Mouse (Mus musculus) embryonic facial prominence, embryonic 12.5 days (tissue): Measurements from ENCODE around the gene Tom1. TPM values are rescaled to one million over a fixed set of nuclear protein-coding genes. Genes with fewer than 3 reads are reported as not detected.

ENCODE experiments used
- ATAC-seq: fragments of 200-750 bp; cut with Nextera tagmentation; 2 replicates; pipeline ENCODE4 v1.8.0; 2017; ENCODE audit not compliant: insufficient number of reproducible peaks, insufficient read depth, low FRiP score, low TSS enrichment
- H3K27ac ChIP-seq: fragments of 300-500 bp; sonication (generic); 2 replicates; pipeline ENCODE4 v1.5.1; 2016; ENCODE audit warnings: mild to moderate bottlenecking
- H3K27me3 ChIP-seq: fragments of 300-500 bp; sonication (generic); 2 replicates; pipeline ENCODE4 v1.6.1; 2016; ENCODE audit warnings: mild to moderate bottlenecking, moderate library complexity
- H3K36me3 ChIP-seq: fragments of 300-500 bp; sonication (generic); 2 replicates; pipeline ENCODE4 v1.6.1; 2016; ENCODE audit warnings: mild to moderate bottlenecking
- H3K4me1 ChIP-seq: fragments of 300-500 bp; sonication (generic); 2 replicates; pipeline ENCODE4 v1.6.1; 2016
- H3K4me2 ChIP-seq: fragments of 300-500 bp; sonication (generic); replicated peaks from 2 replicates; pipeline ENCODE4 v1.6.1; 2016; ENCODE audit warnings: mild to moderate bottlenecking, moderate library complexity
- H3K4me3 ChIP-seq: fragments of 300-500 bp; sonication (generic); 2 replicates; pipeline ENCODE4 v1.5.1; 2016; ENCODE audit warnings: mild to moderate bottlenecking
- H3K9ac ChIP-seq: fragments of 300-500 bp; sonication (generic); 2 replicates; pipeline ENCODE4 v1.6.1; 2016; ENCODE audit warnings: mild to moderate bottlenecking, moderate library complexity
- H3K9me3 ChIP-seq: fragments of 300-500 bp; sonication (generic); 2 replicates; pipeline ENCODE4 v1.6.1; 2016; ENCODE audit warnings: mild to moderate bottlenecking, moderate library complexity
- WGBS: fragments of 180-500 bp; shearing (Covaris S2); methylation state at CpG from one replicate; pipeline ENCODE4 v1.1.7; 2016; 5-methylcytosine and 5-hydroxymethylcytosine counted together
- polyA plus RNA-seq: library from polyadenylated mRNA; unstranded; fragments of >200 nt; fragmentation: Nextera tagmentation; extraction: Ambion mirVana; gene quantifications from 2 replicates; pipeline ENCODE4 v1.2.1, GENCODE M21; 2016

Tom1 gene
- polyA plus RNA-seq, 1 experiment from 2014 or later: 36.9 TPM

DNA sequence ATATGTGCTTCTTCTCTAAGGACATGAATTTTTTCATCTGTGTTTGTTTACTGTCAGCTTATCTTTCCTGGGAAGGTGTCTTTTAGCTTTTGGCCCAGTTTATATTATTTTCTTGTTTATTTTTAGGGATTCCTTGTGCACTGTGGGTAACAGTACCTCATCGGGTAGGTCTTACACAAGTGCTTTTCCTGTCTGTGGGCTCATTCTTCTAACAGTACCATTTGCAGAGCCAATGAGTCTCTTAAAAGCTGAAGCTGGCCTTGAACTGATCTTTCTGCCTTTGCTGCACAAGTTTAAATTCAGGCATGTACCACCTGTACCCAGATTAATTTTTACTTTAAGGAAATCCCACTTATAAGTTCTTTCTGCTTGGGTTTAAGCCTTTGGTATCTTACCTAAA lies 17.1 kb upstream of the Tom1 start:
- 0 out of 2 replicates have a peak, but pooled peaks cover 3% of the 10 kb centered on the region for H3K36me3 ChIP-seq
- H3K27me3 ChIP-seq: no peaks in the 10 kb centered on the region
- WGBS: 84% methylated on average over 1 of the region's 1 CpGs
- H3K4me2 ChIP-seq: no peak overlapping the region
- H3K9ac ChIP-seq: no peak overlapping the region
- peaks cover 8% of the 10 kb centered on the region; the same call in 1 of the 2 replicates for H3K4me1 ChIP-seq
- H3K27ac ChIP-seq: no peak overlapping the region
- no peak overlapping the region for H3K4me3 ChIP-seq
- ATAC-seq: no peak
- no peaks in the 10 kb centered on the region for H3K9me3 ChIP-seq

DNA sequence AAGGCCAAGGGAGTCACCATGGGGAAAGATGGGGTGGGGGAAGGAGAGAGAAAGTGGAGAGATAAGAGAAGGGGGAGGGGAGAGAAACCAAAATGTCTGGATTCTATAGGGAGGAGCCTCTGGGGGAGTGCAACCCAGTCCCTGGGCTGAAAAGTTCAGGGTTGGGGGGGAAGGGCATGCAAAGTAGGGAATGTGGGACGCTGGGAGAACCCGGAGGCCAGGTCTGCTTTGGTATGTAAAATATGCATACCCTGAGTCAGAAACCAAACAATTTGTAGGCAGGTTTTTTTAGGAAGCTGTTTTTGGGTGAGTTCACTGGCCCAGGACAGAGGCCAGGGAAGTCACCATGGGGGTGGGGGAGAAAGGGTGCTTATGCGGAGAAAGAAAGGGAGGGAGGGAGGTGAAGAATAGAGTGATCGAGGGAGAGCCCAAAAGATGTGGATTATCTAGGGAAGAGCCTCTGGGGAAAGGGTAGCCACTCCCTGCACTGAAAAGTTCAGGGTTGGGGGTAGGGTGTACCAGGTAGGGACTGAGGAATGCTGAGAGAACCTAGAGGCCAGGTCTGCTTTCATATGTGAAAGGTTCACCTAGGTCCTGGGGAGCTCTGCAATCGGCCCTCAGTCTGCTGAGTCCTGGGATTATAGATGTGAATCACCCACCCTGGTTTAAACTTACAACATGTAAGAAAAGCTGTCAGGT lies 15.1 kb upstream of the Tom1 start:
- ATAC-seq: 0 out of 2 replicates have a peak, but pooled peaks have one; percentile 28
- Histone ChIP-seq H3K4me1 (peaks cover 8% of the 10 kb centered on the region; the same call in 1 of the 2 replicates), H3K9me3 (no peaks in the 10 kb centered on the region), H3K36me3 (peaks cover 23% of the 10 kb centered on the region), H3K27me3 (no peaks in the 10 kb centered on the region), H3K4me3 (no peak overlapping the region), H3K9ac (no peak overlapping the region), H3K4me2 (no peak overlapping the region), H3K27ac (no peak overlapping the region)
- 33% methylated on average over 5 of the region's 5 CpGs for WGBS

DNA sequence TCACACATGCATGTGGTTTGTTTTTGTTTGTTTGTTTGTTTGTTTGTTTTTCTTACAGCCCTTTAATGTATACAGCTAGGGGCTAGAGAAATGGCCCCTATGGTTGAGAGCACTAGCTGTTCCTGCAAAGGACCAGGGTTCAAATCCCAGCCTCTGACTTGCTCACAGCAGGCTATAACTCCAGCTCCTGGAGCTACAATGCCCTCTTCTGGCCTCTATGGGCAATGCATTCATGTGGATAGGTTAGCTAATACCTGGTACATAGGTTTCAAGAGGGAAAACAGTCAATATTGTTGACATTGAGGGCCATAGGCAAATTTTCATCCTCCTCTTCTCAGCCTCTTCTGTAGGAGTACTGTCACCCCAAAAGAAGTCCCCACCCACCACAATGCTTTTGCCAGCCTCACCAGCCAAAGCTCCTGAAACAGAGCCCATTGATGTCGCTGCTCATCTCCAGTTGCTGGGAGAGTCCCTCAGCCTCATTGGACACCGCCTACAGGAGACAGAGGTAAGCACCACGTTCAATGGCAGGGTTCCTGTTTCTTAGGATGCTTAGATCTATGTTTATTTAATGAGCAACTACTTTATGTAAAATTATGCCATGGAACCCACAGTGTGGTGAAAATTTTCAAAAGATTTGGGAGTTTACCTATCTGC lies 9.7 kb upstream of the Tom1 start:
- no peaks in the 10 kb centered on the region for H3K9me3 ChIP-seq
- H3K36me3 ChIP-seq: peaks cover 65% of the 10 kb centered on the region
- WGBS: 91% methylated on average over 3 of the region's 3 CpGs

DNA sequence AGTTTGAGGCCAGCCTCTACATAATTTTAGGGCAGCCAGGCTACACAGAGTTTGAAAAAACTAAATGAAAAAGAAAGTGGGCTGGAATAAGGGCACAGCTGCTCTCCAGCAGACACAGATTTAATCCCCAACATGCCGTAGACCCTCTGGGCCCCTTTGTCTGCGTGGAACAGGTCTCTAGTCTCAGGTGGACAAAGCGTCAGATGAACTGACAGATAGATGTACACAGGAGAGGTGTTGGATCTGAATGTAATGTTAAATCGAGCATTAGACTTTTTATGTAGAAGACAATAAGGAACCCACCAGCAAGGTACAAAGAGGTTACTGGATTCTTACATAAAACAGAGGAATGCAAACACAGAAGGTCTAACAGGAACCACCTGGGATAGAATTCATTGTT lies 7.7 kb upstream of the Tom1 start:
- Histone ChIP-seq H3K4me2 (no peak overlapping the region), H3K36me3 (peaks cover 81% of the 10 kb centered on the region)
- WGBS: 88% methylated on average over 4 of the region's 4 CpGs

More for the DNA sequence above, 9.7 kb upstream of the Tom1 start:
- Histone ChIP-seq H3K4me2 (no peak overlapping the region), H3K9ac (no peak overlapping the region), H3K27ac (no peak overlapping the region), H3K27me3 (no peaks in the 10 kb centered on the region), H3K4me1 (peaks cover under 1% of the 10 kb centered on the region; the same call in 1 of the 2 replicates), H3K4me3 (no peak overlapping the region)
- ATAC-seq: no peak

DNA sequence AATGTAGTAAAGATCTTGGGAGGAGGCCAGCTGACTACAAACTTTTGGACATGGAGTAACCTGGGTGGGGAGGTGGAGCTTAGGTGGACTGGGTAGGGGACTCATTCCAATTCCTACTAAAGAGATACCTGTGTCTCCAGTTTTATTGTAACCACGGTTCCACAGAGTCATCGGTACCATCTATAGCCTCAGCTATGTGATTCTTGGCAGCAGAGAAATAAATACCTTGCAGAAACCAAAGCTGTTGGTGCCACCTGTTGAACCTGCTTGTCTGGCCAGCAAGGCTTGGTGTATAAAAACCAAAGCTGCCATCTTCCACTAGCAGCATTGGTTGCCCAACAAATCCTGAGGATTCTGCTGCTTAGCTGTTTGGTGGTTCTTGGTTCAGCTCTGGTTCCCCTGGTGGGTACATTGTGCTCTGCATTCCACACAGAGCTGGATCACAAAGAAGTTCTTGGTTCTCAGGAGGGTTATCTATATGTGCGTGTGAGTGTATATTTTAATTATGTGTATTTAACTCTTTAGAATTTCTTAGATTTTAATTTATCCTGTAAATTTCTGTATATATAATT lies 3.0 kb upstream of the Tom1 start:
- H3K4me2 ChIP-seq: no peak overlapping the region
- no peaks in the 10 kb centered on the region for H3K27me3 ChIP-seq
- ATAC-seq: no peak
- H3K36me3 ChIP-seq: peaks cover 38% of the 10 kb centered on the region
- 98% methylated on average over 3 of the region's 3 CpGs for WGBS
- H3K9ac ChIP-seq: no peak overlapping the region
- peaks cover 8% of the 10 kb centered on the region; the same call in 1 of the 2 replicates for H3K4me1 ChIP-seq
- H3K27ac ChIP-seq: no peak overlapping the region
- no peaks in the 10 kb centered on the region for H3K9me3 ChIP-seq
- no peak overlapping the region for H3K4me3 ChIP-seq

More for the DNA sequence above, 7.7 kb upstream of the Tom1 start:
- no peak for ATAC-seq
- Histone ChIP-seq H3K27ac (no peak overlapping the region), H3K9me3 (no peaks in the 10 kb centered on the region), H3K4me3 (no peak overlapping the region), H3K4me1 (no peaks in the 10 kb centered on the region), H3K27me3 (no peaks in the 10 kb centered on the region), H3K9ac (no peak overlapping the region)

DNA sequence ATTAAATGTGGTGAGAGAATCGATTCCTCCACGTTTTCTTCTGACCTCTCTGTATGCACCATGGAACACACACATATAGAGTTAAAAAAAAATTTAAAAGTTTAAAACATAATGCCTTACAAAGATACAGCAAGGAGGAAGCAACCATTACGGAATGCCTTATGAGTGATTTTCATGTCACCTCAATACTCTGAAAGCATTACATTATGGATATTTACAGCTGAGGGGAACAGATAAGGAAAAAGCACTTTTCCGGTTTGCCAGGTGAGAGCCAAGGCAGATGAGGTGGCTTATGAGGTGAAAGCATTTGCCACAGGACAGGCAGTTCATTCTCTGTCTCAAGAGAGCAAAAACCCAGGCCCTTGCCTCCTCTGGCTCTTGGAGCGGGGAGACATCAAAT lies 544 bp upstream of the Tom1 start:
- peak overlapping the region; percentile 89 for H3K4me2 ChIP-seq
- H3K36me3 ChIP-seq: peaks cover 21% of the 10 kb centered on the region
- H3K4me3 ChIP-seq: peak overlapping the region; percentile 65
- peak overlapping the region; percentile 36 for H3K9ac ChIP-seq
- no peaks in the 10 kb centered on the region for H3K9me3 ChIP-seq
- peak overlapping the region; percentile 77 for H3K27ac ChIP-seq
- peaks cover 8% of the 10 kb centered on the region; the same call in 1 of the 2 replicates for H3K4me1 ChIP-seq
- 64% methylated on average over 5 of the region's 5 CpGs for WGBS
- no peak for ATAC-seq
- H3K27me3 ChIP-seq: no peaks in the 10 kb centered on the region

DNA sequence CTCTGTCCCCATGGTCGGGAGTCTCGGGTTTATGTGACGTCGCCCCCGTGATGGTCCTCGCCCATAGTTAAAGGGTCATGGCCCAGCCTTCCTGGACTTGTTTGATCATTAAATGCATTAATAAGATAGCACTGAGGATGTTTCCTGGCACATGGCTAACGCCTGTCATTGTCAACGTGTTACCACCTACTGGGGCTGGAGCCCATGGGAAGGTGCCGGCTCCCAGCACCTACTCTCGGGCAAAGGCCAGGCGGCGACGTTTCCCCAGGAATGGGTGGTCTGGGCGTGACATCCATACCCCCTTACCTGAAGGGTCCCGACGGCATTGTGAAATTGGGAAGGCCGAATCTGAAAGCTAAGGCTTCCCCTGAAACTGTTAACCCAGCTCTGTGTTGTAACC lies 780 bp downstream of the Tom1 start:
- H3K27ac ChIP-seq: peak overlapping the region; percentile 69; the same call in 1 of the 2 replicates
- 2% methylated on average over 17 of the region's 17 CpGs for WGBS

DNA sequence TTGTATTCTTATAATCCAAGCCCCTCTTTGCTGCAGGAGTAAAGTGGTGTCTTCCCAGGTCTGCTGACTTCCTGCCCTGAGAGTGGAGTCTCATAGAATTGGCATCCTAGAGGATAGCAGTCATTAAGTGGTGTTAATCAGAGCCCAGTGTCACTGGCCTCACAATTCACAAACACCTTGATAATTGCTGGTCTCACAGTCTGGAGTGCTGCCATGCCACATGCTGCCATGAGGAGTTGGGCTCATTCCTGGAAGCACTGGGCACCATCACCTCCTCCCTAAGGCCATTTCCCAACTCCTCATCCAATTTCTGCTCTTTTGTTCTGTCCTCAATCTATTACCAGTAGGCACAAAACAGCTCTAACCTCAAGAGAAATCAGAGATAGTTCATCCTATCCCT lies 2.1 kb downstream of the Tom1 start:
- no peak overlapping the region for H3K4me2 ChIP-seq
- H3K36me3 ChIP-seq: 0 out of 2 replicates have a peak, but pooled peaks cover 1% of the 10 kb centered on the region
- no peak for ATAC-seq
- no peak overlapping the region for H3K27ac ChIP-seq
- no peak overlapping the region for H3K4me3 ChIP-seq
- H3K9ac ChIP-seq: no peak overlapping the region
- H3K9me3 ChIP-seq: no peaks in the 10 kb centered on the region
- no peaks in the 10 kb centered on the region for H3K27me3 ChIP-seq
- peaks cover 17% of the 10 kb centered on the region; the same call in 1 of the 2 replicates for H3K4me1 ChIP-seq

More for the DNA sequence above, 780 bp downstream of the Tom1 start:
- H3K9ac ChIP-seq: peak overlapping the region; percentile 66
- H3K36me3 ChIP-seq: peaks cover 11% of the 10 kb centered on the region
- H3K4me3 ChIP-seq: peak overlapping the region; percentile 65
- no peaks in the 10 kb centered on the region for H3K9me3 ChIP-seq
- ATAC-seq: no peak
- H3K4me1 ChIP-seq: peaks cover 17% of the 10 kb centered on the region; the same call in 1 of the 2 replicates
- peak overlapping the region; percentile 89 for H3K4me2 ChIP-seq
- no peaks in the 10 kb centered on the region for H3K27me3 ChIP-seq

DNA sequence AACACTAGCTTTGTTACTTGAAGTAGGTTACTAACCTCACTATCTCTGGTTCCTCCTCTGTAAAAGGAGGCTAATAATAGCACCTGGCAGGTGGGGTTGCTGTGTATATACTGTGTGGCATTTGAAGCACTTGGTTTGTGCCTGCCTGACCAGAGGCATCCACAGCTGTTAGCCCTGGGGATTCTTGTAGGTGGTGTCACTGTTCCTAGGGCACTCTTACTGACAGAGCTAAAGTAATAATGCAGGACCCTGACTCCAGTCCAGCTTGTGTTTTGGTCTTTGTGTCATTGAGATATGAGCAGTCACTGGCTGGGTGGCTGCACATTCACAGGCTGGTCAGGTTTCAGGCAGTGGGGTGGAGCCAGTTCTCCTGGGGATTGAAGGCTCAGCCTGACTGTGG lies 5.0 kb downstream of the Tom1 start:
- H3K9ac ChIP-seq: no peak overlapping the region
- no peaks in the 10 kb centered on the region for H3K27me3 ChIP-seq
- peaks cover 13% of the 10 kb centered on the region; the same call in 1 of the 2 replicates for H3K4me1 ChIP-seq
- H3K4me3 ChIP-seq: no peak overlapping the region
- no peaks in the 10 kb centered on the region for H3K9me3 ChIP-seq
- no peak for ATAC-seq
- no peaks in the 10 kb centered on the region for H3K36me3 ChIP-seq
- H3K27ac ChIP-seq: no peak overlapping the region
- H3K4me2 ChIP-seq: no peak overlapping the region

DNA sequence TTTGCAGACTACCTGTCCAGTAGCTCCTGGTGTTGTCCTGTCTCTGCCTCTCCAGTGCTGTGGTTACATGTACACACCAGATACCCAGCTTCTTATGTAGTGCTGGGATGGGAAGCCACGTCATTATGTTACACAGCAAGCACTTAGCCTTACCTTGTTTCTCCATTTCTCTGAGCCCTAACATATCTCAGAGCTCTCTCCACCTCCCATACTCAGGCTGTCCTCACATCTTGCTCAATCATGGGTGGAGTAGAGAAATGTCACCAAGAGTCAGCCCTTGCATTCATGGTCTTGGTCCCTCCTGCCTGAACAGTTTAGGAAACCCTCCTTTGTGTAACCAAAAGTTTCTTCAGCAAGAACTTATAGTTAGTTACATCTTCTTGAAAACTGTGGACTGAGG lies 6.2 kb downstream of the Tom1 start:
- Histone ChIP-seq H3K9ac (no peak overlapping the region), H3K4me2 (no peak overlapping the region), H3K27ac (no peak overlapping the region), H3K27me3 (no peaks in the 10 kb centered on the region), H3K4me1 (peaks cover 9% of the 10 kb centered on the region; the same call in 1 of the 2 replicates), H3K36me3 (no peaks in the 10 kb centered on the region), H3K4me3 (no peak overlapping the region), H3K9me3 (no peaks in the 10 kb centered on the region)
- no peak for ATAC-seq
- WGBS: 80% methylated on average over 1 of the region's 1 CpGs

DNA sequence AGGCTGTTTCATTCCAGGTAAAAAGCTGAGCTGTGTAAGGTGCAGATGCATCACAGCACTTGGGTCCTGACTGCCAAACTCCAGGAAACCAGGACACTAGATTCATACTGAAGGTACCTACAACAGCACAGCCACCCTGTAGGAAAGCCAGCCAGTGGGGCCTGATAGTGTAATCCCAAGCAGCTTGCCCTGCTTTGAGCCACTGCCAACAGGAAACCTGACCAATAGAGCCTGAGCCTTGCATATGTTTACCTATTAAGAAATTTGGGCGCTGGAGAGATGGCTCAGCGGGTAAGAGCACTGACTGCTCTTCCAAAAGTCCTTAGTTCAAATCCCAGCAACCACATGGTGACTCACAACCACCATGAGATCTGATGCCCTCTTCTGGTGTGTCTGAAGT lies 8.7 kb downstream of the Tom1 start:
- no peaks in the 10 kb centered on the region for H3K9me3 ChIP-seq
- H3K9ac ChIP-seq: no peak overlapping the region
- no peak overlapping the region for H3K27ac ChIP-seq
- no peak overlapping the region for H3K4me3 ChIP-seq
- 78% methylated on average over 2 of the region's 2 CpGs for WGBS
- H3K36me3 ChIP-seq: no peaks in the 10 kb centered on the region
- H3K27me3 ChIP-seq: no peaks in the 10 kb centered on the region
- H3K4me2 ChIP-seq: no peak overlapping the region
- ATAC-seq: no peak
- peaks cover 9% of the 10 kb centered on the region; the same call in 1 of the 2 replicates for H3K4me1 ChIP-seq

DNA sequence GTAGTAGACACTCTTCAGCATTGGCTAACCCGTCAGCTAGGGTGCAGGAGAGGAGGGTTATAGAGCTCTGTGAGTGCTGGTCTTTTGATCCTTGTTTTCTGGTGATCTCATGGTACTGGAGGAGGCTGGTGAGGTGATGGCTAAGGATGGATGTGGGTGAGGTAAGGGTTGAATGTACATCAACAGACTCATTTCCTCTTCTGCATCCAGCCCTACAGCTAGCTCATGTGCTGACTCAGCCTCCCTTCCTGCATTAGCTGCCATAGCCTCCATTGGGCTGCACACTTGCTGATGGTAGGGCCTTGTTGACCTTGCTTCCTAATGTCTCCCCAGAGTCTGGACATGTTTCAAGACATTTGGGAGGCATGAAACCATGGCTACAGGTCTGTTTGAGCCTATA lies 9.5 kb downstream of the Tom1 start:
- Histone ChIP-seq H3K9me3 (no peaks in the 10 kb centered on the region), H3K27ac (no peak overlapping the region), H3K4me1 (peaks cover 9% of the 10 kb centered on the region; the same call in 1 of the 2 replicates), H3K27me3 (no peaks in the 10 kb centered on the region), H3K36me3 (no peaks in the 10 kb centered on the region), H3K4me2 (no peak overlapping the region), H3K4me3 (no peak overlapping the region), H3K9ac (no peak overlapping the region)
- 65% methylated on average over 1 of the region's 1 CpGs for WGBS
- ATAC-seq: no peak
